Mouse (Mus musculus) small intestine, adult 2 months (tissue): ENCODE measurements around the gene Acot2. TPM values are rescaled to one million over a fixed set of nuclear protein-coding genes. Genes with fewer than 3 reads are reported as not detected.
A peak's percentile ranks its signal among the peaks of the same experiment; 100 is the strongest.

Experiments used
- H3K27ac ChIP-seq: fragments of 200-500 bp; 2 replicates; pipeline ENCODE4 v1.5.1; 2012; ENCODE audit warnings: low read depth, low read length, control low read depth, inconsistent platforms; ENCODE audit not compliant: insufficient read depth
- H3K27me3 ChIP-seq: fragments of 200-500 bp; 2 replicates; pipeline ENCODE4 v1.6.1; 2012; ENCODE audit warnings: mild to moderate bottlenecking, moderate library complexity, low read length, inconsistent platforms; ENCODE audit not compliant: control insufficient read depth, insufficient read depth
- H3K36me3 ChIP-seq: fragments of 200-500 bp; 2 replicates; pipeline ENCODE4 v1.6.1; 2012; ENCODE audit warnings: mild to moderate bottlenecking, low read length, control low read depth, inconsistent platforms; ENCODE audit not compliant: control insufficient read depth, insufficient read depth
- H3K4me1 ChIP-seq: fragments of 200-500 bp; 2 replicates; pipeline ENCODE4 v1.6.1; 2012; ENCODE audit warnings: low read length, inconsistent platforms, mixed read lengths; ENCODE audit not compliant: control insufficient read depth, insufficient read depth, insufficient read length
- H3K4me3 ChIP-seq: fragments of 200-500 bp; 2 replicates; pipeline ENCODE4 v1.5.1; 2012; ENCODE audit warnings: low read depth, mild to moderate bottlenecking, control low read depth, inconsistent platforms, low read length, moderate library complexity
- CTCF ChIP-seq: fragments of 200-500 bp; IDR thresholded peaks from 2 replicates; pipeline ENCODE4 v1.5.1; 2012; ENCODE audit warnings: low read depth, mild to moderate bottlenecking, control low read depth, inconsistent platforms, low read length, moderate library complexity, mixed read lengths; ENCODE audit not compliant: insufficient replicate concordance, insufficient read length; ENCODE audit errors: extremely low read depth
- POLR2A ChIP-seq: fragments of 200-500 bp; IDR thresholded peaks from 2 replicates; pipeline ENCODE4 v1.6.1; 2012; ENCODE audit warnings: low read depth, mild to moderate bottlenecking, control low read depth, inconsistent platforms, low read length, moderate library complexity
- WGBS: fragments of 180-500 bp; shearing (Covaris S2); methylation state at CpG from one replicate; pipeline ENCODE4 v1.1.7; 2018; 5-methylcytosine and 5-hydroxymethylcytosine counted together
- polyA plus RNA-seq: library from polyadenylated mRNA; depleted of rRNA; stranded (reverse); fragments of >200 nt; gene quantifications from 2 replicates; pipeline ENCODE4 v1.2.3, GENCODE M21; 2012

Acot2 gene
- polyA plus RNA-seq, 1 experiment: 7.6 TPM

DNA sequence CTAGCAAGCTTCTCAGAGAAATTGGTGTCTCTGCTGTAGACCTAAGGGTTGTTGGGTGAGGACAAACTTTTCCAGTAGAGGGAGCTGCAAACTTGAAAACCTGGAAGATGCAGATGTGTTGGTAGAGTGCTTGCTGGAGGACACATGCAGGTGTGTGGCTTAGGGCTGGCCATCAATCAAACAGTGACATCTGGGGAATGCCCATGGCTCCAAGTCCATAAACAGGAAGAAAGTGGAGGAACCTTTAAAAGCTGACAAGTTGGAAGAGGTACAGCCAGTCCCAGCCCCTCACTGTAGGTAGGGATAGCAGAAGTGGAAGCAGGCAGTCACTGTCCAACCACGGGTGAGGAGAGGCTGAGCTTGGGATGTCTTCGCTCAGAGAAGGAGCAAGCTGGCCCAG, 15.5 kb upstream of the Acot2 start:
- peaks cover 3% of the 10 kb centered on the region; the same call in 1 of the 2 replicates for H3K4me1 ChIP-seq
- 35% methylated on average over 2 of the region's 2 CpGs for WGBS
- H3K4me3 ChIP-seq: no peak overlapping the region
- H3K36me3 ChIP-seq: no peaks in the 10 kb centered on the region
- TF ChIP-seq CTCF (peak; percentile 63; the same call in 1 of the 2 replicates), POLR2A (no peak)
- H3K27me3 ChIP-seq: no peaks in the 10 kb centered on the region
- H3K27ac ChIP-seq: no peak overlapping the region

DNA sequence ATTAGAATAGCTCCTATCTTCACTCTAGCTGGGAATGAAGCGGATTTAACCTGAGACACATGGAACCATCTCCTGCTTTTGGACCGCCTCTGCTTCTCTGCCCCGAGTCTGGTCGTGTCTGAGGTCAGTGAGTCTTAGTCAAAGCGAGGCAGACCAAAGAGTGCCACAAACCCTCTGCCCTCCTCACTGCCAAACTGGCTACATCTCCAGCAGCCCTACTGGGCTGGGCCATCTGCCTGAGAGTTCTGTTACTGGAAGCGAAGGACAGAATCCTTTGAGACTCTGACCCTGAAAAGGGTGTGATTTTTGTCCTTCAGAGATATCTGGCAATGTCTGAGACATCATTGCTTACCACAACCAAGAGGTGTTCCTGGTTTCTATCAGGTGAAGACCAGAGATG, 8.8 kb upstream of the Acot2 start:
- 91% methylated on average over 6 of the region's 6 CpGs for WGBS
- H3K4me1 ChIP-seq: peaks cover 11% of the 10 kb centered on the region; the same call in 1 of the 2 replicates
- no peaks in the 10 kb centered on the region for H3K27me3 ChIP-seq
- H3K4me3 ChIP-seq: no peak overlapping the region
- TF ChIP-seq CTCF: no peak
- no peak for TF ChIP-seq POLR2A
- H3K27ac ChIP-seq: no peak overlapping the region
- no peaks in the 10 kb centered on the region for H3K36me3 ChIP-seq

DNA sequence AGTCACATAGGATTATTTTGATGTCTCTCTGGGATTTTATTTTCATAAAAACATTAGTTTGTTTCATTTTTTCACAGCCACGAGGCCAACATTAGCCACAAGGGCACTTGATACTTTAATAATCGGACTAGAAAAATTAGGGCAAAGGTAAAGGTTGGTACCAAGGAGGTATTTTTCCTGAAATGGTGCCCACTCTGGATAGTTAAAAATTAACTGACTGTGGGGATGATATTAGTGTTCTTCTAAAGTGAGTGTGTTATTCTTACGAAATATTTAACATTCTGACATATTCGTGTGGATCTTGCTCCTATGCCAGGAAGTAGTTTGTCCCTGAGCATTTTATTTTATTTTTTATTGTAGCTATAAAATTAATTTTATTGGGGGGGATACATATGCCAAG, 6.0 kb upstream of the Acot2 start:
- TF ChIP-seq CTCF: no peak
- no peak for TF ChIP-seq POLR2A
- 23% methylated on average over 4 of the region's 4 CpGs for WGBS
- Histone ChIP-seq H3K36me3 (no peaks in the 10 kb centered on the region), H3K27me3 (no peaks in the 10 kb centered on the region), H3K4me1 (peaks cover 11% of the 10 kb centered on the region; the same call in 1 of the 2 replicates), H3K27ac (no peak overlapping the region), H3K4me3 (no peak overlapping the region)

DNA sequence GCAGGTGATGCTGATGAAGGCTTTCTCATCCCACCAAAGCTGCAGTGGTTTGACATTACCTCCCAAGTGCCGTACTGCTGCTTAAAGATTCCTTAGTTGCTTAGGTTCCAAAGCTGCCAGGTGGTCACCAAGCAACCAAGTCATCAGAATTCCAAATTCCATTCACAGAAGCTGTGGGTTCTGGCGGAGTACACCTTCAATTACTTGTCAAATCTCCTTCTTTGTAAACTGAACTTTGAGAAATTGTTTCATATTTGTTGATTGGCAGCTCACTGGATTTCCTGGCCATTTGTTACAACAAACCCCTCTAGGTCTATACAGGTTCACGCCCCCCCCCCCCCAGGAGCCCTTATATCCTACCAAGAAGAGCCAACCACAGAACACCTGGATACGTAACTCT, 2.9 kb upstream of the Acot2 start, which contains the start of gene Heatr4:
TSS of gene Heatr4 (minus strand) at position 101 of the 400 bp plus-strand sequence.
- Histone ChIP-seq H3K27ac (no peak within 1 kb of the TSS), H3K27me3 (no peaks in the 10 kb centered on the region), H3K4me3 (no peak within 1 kb of the TSS), H3K36me3 (no peaks in the 10 kb centered on the region), H3K4me1 (peaks cover 11% of the 10 kb centered on the region; the same call in 1 of the 2 replicates)
- TF ChIP-seq POLR2A: no peak
- no peak for TF ChIP-seq CTCF
- WGBS: 87% methylated on average over 4 of the region's 4 CpGs

DNA sequence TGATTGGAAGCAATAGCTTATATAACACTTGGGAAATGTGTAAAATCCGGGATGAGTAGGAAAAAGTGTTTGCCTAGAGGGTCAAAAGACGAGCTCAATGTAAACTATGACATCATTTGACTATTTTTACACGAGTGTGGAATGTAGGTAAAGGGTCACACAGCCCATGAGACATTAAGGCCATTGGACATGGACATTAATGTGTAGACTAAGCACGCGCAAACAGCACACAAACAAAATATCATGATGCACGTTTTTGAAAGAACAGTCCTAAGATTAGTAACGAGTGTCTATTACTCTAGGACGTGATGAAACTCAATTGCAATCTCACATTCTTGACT, 449 bp upstream of the Acot2 start:
- H3K27ac ChIP-seq: peak overlapping the region; percentile 68
- TF ChIP-seq CTCF: no peak
- TF ChIP-seq POLR2A: no peak
- WGBS: 10% methylated on average over 8 of the region's 8 CpGs
- peaks cover 7% of the 10 kb centered on the region; the same call in 1 of the 2 replicates for H3K4me1 ChIP-seq
- no peaks in the 10 kb centered on the region for H3K36me3 ChIP-seq
- no peaks in the 10 kb centered on the region for H3K27me3 ChIP-seq
- H3K4me3 ChIP-seq: peak overlapping the region; percentile 65

DNA sequence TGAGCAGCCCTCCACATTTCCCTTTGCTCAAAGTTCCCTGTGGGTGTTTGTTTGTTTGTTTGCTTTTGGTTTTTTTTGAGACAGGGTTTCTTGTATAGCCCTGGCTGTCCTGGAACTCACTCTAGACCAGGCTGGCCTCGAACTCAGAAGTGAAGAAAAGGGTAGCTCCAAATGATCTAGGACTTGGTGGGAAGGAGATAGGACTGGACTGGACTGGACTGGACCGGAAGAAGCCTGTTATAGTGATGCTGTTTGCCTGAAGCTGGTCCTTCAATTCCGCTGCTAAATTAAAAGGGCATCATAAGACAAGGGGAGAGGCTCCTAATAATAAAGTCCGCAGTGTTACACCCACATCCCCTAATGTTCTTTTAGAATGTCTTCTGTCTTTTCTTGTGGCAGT, 822 bp downstream of the Acot2 start:
- no peaks in the 10 kb centered on the region for H3K4me1 ChIP-seq
- TF ChIP-seq CTCF (no peak), POLR2A (no peak)
- H3K27ac ChIP-seq: no peak overlapping the region
- H3K4me3 ChIP-seq: peak overlapping the region; percentile 65
- 0 out of 2 replicates have a peak, but pooled peaks cover 2% of the 10 kb centered on the region for H3K36me3 ChIP-seq
- H3K27me3 ChIP-seq: no peaks in the 10 kb centered on the region
- WGBS: 52% methylated on average over 4 of the region's 4 CpGs

DNA sequence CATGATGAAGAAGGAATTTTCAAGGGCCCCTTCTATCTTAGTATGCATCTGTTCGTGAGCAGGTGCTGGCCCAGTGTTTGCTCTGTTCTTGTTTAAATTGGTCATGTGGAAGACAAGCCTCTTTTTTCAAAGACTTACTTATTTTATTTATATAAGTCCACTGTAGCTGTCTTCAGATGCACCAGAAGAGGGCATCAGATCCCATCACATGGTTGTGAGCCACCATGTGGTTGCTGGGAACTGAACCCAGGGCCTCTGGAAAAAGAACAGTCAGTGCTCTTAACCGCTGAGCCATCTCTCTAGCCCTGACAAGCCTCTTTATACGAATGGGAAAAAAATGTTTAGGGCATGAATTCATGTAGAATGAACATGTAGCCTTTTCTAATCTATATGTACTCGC, 1.7 kb downstream of the Acot2 start:
- Histone ChIP-seq H3K4me1 (no peaks in the 10 kb centered on the region), H3K27me3 (no peaks in the 10 kb centered on the region), H3K36me3 (0 out of 2 replicates have a peak, but pooled peaks cover 2% of the 10 kb centered on the region), H3K4me3 (no peak overlapping the region), H3K27ac (no peak overlapping the region)
- WGBS: 95% methylated on average over 4 of the region's 4 CpGs
- TF ChIP-seq CTCF (no peak), POLR2A (no peak)
